In genomic region chr1:34464310-34464817, GRCm38 (mm10) we compare ENCODE assay signal across 18 mouse cellular contexts. TPM values are rescaled to one million over a fixed set of nuclear protein-coding genes. Genes with fewer than 3 reads are reported as not detected.
A peak's percentile ranks its signal among the peaks of the same experiment; 100 is the strongest.
DNase-seq lines count a peak whose midpoint lies in the region; ATAC-seq and TF ChIP-seq lines count a peak whose summit lies in the region.
"Had no signal": no experiment of that assay in that cellular context is flagged by ENCODE, and none has a peak within 500 bp of the region (broad histone marks: within the 10 kb centered on the region; RNA-seq: fewer than 3 reads in every experiment).

No protein-coding gene starts in this region.

- H3K4me1 ChIP-seq in lung, embryonic 14.5 days (ENCODE audit: insufficient read depth): peaks cover 4% of the 10 kb centered on the region; the same call in 1 of the 2 replicates
- peaks cover 9% of the 10 kb centered on the region for H3K4me1 ChIP-seq in midbrain, embryonic 13.5 days (replicated peaks)
- H3K4me1 ChIP-seq: neural tube, embryonic 12.5 days; stomach, embryonic 15.5 days had no signal

- no peaks in the 10 kb centered on the region for H3K36me3 ChIP-seq in lung, embryonic 14.5 days (ENCODE audit: insufficient read depth)
- H3K36me3 ChIP-seq in macrophage (ENCODE audit: inconsistent target): no peaks in the 10 kb centered on the region
- H3K36me3 ChIP-seq in splenic B cell, adult 2 months (ENCODE audit: control insufficient read depth, insufficient read depth, low read length, poor library complexity, severe bottlenecking): no peaks in the 10 kb centered on the region
- H3K36me3 ChIP-seq in midbrain, embryonic 13.5 days: no peaks in the 10 kb centered on the region
- H3K36me3 ChIP-seq: forebrain, embryonic 15.5 days; neural tube, embryonic 12.5 days; stomach, embryonic 15.5 days had no signal

- H3K27me3 ChIP-seq in lung, embryonic 14.5 days (ENCODE audit: insufficient read depth, low read length): peaks cover 12% of the 10 kb centered on the region; the same call in 1 of the 2 replicates
- H3K27me3 ChIP-seq in splenic B cell, adult 2 months (ENCODE audit: control insufficient read depth, insufficient read depth, low read length, poor library complexity, severe bottlenecking): no peaks in the 10 kb centered on the region
- peaks cover 23% of the 10 kb centered on the region for H3K27me3 ChIP-seq in midbrain, embryonic 13.5 days

- WGBS in lung, embryonic 14.5 days: 84% methylated on average over 8 of the region's 8 CpGs
- 0% methylated on average over 8 of the region's 8 CpGs for WGBS in macrophage (ENCODE audit: missing documents)
- WGBS in midbrain, embryonic 13.5 days: 84% methylated on average over 8 of the region's 8 CpGs

- H3K4me2 ChIP-seq in lung, embryonic 14.5 days: no peak overlapping the region
- H3K4me2 ChIP-seq in midbrain, embryonic 13.5 days (replicated peaks): no peak overlapping the region
- H3K4me2 ChIP-seq: forebrain, embryonic 15.5 days; neural tube, embryonic 12.5 days; stomach, embryonic 15.5 days had no signal

- H3K79me2 ChIP-seq in macrophage (ENCODE audit: inconsistent target): no peaks in the 10 kb centered on the region

- ATAC-seq in lung, embryonic 14.5 days (ENCODE audit: insufficient read depth): no peak
- ATAC-seq in activated CD4-positive, CD25-positive, alpha-beta regulatory T cell, adult 4 months: peak; percentile 20
- ATAC-seq in midbrain, embryonic 13.5 days: no peak
- ATAC-seq: forebrain, embryonic 15.5 days; intestine, embryonic 16.5 days had no signal

- no peaks in the 10 kb centered on the region for H3K9me3 ChIP-seq in lung, embryonic 14.5 days (ENCODE audit: low read depth, low read length)
- no peaks in the 10 kb centered on the region for H3K9me3 ChIP-seq in midbrain, embryonic 13.5 days
- H3K9me3 ChIP-seq: forebrain, embryonic 15.5 days; neural tube, embryonic 12.5 days; stomach, embryonic 15.5 days had no signal

- TF ChIP-seq CTCF in lung, embryonic 14.5 days (IDR thresholded peaks at IDR 0.05; ENCODE audit: low read depth): no peak

- H3K4me3 ChIP-seq in lung, embryonic 14.5 days (ENCODE audit: low read depth, low read length): no peak overlapping the region
- H3K4me3 ChIP-seq in macrophage (ENCODE audit: inconsistent target): peak overlapping the region; percentile 17; the same call in 1 of the 2 replicates
- no peak overlapping the region for H3K4me3 ChIP-seq in midbrain, embryonic 13.5 days (replicated peaks)
- H3K4me3 ChIP-seq: forebrain, embryonic 15.5 days; left cerebral cortex, adult 2 months; neural tube, embryonic 12.5 days; stomach, embryonic 15.5 days had no signal

- no peak overlapping the region for H3K27ac ChIP-seq in lung, embryonic 14.5 days (ENCODE audit: low read depth)
- peak overlapping the region; percentile 86 for H3K27ac ChIP-seq in macrophage
- no peak overlapping the region for H3K27ac ChIP-seq in midbrain, embryonic 13.5 days
- H3K27ac ChIP-seq: forebrain, embryonic 15.5 days; left cerebral cortex, adult 2 months; neural tube, embryonic 12.5 days; stomach, embryonic 15.5 days had no signal

- DNase-seq in lung, embryonic 14.5 days: peak; percentile 8
- DNase-seq in lung, postnatal 4 days: no peak
- DNase-seq in splenic B cell, adult 2 months (ENCODE audit: low read depth, low spot score): peak; percentile 69
- no peak for DNase-seq in right cerebral cortex, postnatal 36 days (ENCODE audit: low spot score in 2 of 2)
- DNase-seq: adrenal gland, postnatal 10 days; gastrocnemius, postnatal 36 days; retina, postnatal 1 day; thymus, postnatal 14 days had no signal

- H3K9ac ChIP-seq in lung, embryonic 14.5 days: no peak overlapping the region
- no peak overlapping the region for H3K9ac ChIP-seq in midbrain, embryonic 13.5 days (replicated peaks)
- H3K9ac ChIP-seq: forebrain, embryonic 15.5 days; neural tube, embryonic 12.5 days; stomach, embryonic 15.5 days had no signal

RNA-seq across cellular contexts. Expression of gene Ptpn18, which starts 4.8 kb away (rescaled TPM):
- 43.2 and 48.1 TPM in 2 replicates for polyA plus RNA-seq in lung, embryonic 14.5 days (2014; fragmentation: Nextera tagmentation; extraction: Ambion mirVana)
- 100 to 1,000 TPM; 175 to 257 TPM for polyA plus RNA-seq in activated CD4-positive, CD25-positive, alpha-beta regulatory T cell, adult 4 months (2017; shearing (Covaris generic))
- total RNA-seq in macrophage (2018; cell fraction: chromatin; rRNA removed): 100 to 1,000 TPM in 1 of 26 experiments, 10 to 100 TPM in 19, 1 to 10 TPM in 6; 5.1 to 103 (median 27.0) TPM
- 100 to 1,000 TPM; 104 to 196 (median 155) TPM for total RNA-seq in macrophage (2018; cell fraction: cytosol; rRNA removed)
- total RNA-seq in macrophage (2018; cell fraction: nucleus; rRNA removed): 10 to 100 TPM; 15.2 to 72.0 (median 34.0) TPM
- polyA plus RNA-seq in macrophage (2018): 43.6 to 172 TPM (median 169 TPM) in 3 replicates
- 6.0 and 6.2 TPM in 2 replicates for polyA plus RNA-seq in midbrain, embryonic 13.5 days (2015; fragmentation: Nextera tagmentation; extraction: Ambion mirVana)

RNA-seq across cellular contexts. Expression of gene Imp4, which starts 24.7 kb away (rescaled TPM):
- 91.1 and 91.2 TPM in 2 replicates for polyA plus RNA-seq in lung, embryonic 14.5 days (2014; fragmentation: Nextera tagmentation; extraction: Ambion mirVana)
- 100 to 1,000 TPM; 105 to 131 TPM for polyA plus RNA-seq in activated CD4-positive, CD25-positive, alpha-beta regulatory T cell, adult 4 months (2017; shearing (Covaris generic))
- total RNA-seq in macrophage (2018; cell fraction: chromatin; rRNA removed): 10 to 100 TPM in 23 of 26 experiments, 1 to 10 TPM in 3; 8.6 to 34.8 (median 20.0) TPM
- 10 to 100 TPM; 19.7 to 39.7 (median 30.6) TPM for total RNA-seq in macrophage (2018; cell fraction: cytosol; rRNA removed)
- 10 to 100 TPM; 12.2 to 31.7 (median 17.3) TPM for total RNA-seq in macrophage (2018; cell fraction: nucleus; rRNA removed)
- 28.5 to 54.8 TPM (median 40.6 TPM) in 3 replicates for polyA plus RNA-seq in macrophage (2018)
- polyA plus RNA-seq in midbrain, embryonic 13.5 days (2015; fragmentation: Nextera tagmentation; extraction: Ambion mirVana): 62.6 and 63.1 TPM in 2 replicates

RNA-seq across cellular contexts. Expression of gene Ccdc115, which starts 24.9 kb away (rescaled TPM):
- polyA plus RNA-seq in lung, embryonic 14.5 days (2014; fragmentation: Nextera tagmentation; extraction: Ambion mirVana): 50.4 and 51.8 TPM in 2 replicates
- 10 to 100 TPM; 35.5 to 37.9 TPM for polyA plus RNA-seq in activated CD4-positive, CD25-positive, alpha-beta regulatory T cell, adult 4 months (2017; shearing (Covaris generic))
- 10 to 100 TPM in 17 of 26 experiments, 1 to 10 TPM in 9; 3.7 to 37.4 (median 15.7) TPM for total RNA-seq in macrophage (2018; cell fraction: chromatin; rRNA removed)
- 10 to 100 TPM; 16.6 to 50.3 (median 38.0) TPM for total RNA-seq in macrophage (2018; cell fraction: cytosol; rRNA removed)
- total RNA-seq in macrophage (2018; cell fraction: nucleus; rRNA removed): 10 to 100 TPM in 22 of 26 experiments, 1 to 10 TPM in 4; 8.3 to 41.2 (median 16.2) TPM
- 47.2 to 87.1 TPM (median 69.5 TPM) in 3 replicates for polyA plus RNA-seq in macrophage (2018)
- polyA plus RNA-seq in midbrain, embryonic 13.5 days (2015; fragmentation: Nextera tagmentation; extraction: Ambion mirVana): 73.2 and 77.3 TPM in 2 replicates

RNA-seq across cellular contexts. Expression of gene Prss39, which starts 33.8 kb away (rescaled TPM):
- not detected in 2 replicates for polyA plus RNA-seq in lung, embryonic 14.5 days (2014; fragmentation: Nextera tagmentation; extraction: Ambion mirVana)
- under 1 TPM in 1 of 2 experiments, not detected in 1; 0.44 TPM for polyA plus RNA-seq in activated CD4-positive, CD25-positive, alpha-beta regulatory T cell, adult 4 months (2017; shearing (Covaris generic))
- under 1 TPM in 4 of 26 experiments, not detected in 22; 0.59 to 0.79 (median 0.71) TPM for total RNA-seq in macrophage (2018; cell fraction: chromatin; rRNA removed)
- under 1 TPM in 1 of 26 experiments, not detected in 25; 0.10 TPM for total RNA-seq in macrophage (2018; cell fraction: cytosol; rRNA removed)
- under 1 TPM in 3 of 26 experiments, not detected in 23; 0.56 to 0.65 (median 0.59) TPM for total RNA-seq in macrophage (2018; cell fraction: nucleus; rRNA removed)
- polyA plus RNA-seq in macrophage (2018): not detected in 3 replicates
- polyA plus RNA-seq in midbrain, embryonic 13.5 days (2015; fragmentation: Nextera tagmentation; extraction: Ambion mirVana): not detected in 2 replicates
- total RNA-seq: adrenal gland, postnatal 10 days; gastrocnemius, postnatal 36 days; heart, postnatal 36 days; left cerebral cortex, adult 2 months had no signal
- polyA plus RNA-seq: forebrain, embryonic 15.5 days; intestine, embryonic 16.5 days; limb, embryonic 14.5 days; neural tube, embryonic 12.5 days; stomach, embryonic 15.5 days had no signal

Comparison
In these comparisons a context has a peak if more than half of its experiments do, and no peak if none do; other contexts are left out.
1. DNase-seq: peak in lung, embryonic 14.5 days (single experiment) and splenic B cell, adult 2 months (single experiment); none in lung, postnatal 4 days (0 of 2) and right cerebral cortex, postnatal 36 days (0 of 2).